Mouse (Mus musculus) right cerebral cortex, postnatal 25 days (tissue): ENCODE measurements around the gene Clpb.
"Not testable (repeated sequence)": the region's sequence is repeated elsewhere in the genome, so short reads cannot be mapped to it uniquely, and the experiment has no call there.

Source experiments
- DNase-seq: peaks from one replicate; pipeline ENCODE4 v3.0.0; 2022

Gene Clpb

DNA sequence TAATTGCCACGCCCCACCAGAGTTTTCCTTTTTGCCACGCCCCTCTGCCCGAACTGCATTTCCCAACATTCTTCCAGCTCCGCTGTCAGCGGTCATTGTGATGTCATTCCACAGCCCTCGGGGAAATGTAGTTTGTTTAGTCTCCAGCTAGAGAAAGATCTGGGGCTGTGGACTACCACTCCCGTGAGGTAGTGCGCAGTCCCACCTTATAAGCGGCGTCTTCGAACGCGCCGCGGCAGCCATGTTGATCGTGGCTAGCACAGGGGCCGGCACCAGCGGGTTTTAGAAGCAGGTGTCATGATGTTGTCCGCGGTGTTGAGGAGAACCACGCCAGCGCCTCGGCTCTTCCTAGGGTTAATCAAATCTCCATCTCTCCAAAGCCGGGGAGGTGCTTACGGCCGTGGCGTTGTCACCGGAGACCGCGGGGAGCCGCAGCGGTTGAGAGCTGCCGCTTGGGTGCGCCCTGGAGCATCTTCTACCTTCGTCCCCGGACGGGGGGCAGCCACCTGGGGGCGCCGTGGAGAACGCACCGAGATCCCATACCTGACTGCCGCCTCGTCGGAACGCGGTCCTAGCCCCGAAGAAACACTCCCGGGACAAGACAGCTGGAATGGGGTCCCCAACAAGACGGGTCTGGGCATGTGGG, at the start of gene Clpb:
TSS of gene Clpb (plus strand) at position 120 of the 646 bp plus-strand sequence.
- peak; percentile 93 for DNase-seq

DNA sequence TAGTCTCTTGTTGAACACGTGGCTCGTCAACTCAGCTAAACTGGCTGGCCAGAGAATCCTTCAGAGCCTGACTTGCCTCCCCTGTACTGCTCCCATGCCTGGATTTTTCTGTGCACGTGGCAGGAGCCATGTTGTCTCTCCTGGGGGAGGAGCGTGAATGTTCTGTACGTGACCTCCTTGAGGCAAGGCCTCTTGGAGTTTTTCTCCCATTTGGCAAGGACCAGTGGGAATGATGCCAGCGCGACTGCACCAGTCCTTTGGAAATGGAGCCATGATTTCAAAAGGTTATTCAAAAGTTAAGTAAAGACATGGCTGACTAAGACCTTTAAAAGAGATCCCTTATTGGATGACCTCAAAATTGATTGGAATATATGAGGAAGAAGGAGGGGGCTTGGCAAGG, 48.0 kb upstream of the Clpb start:
- no peak for DNase-seq

DNA sequence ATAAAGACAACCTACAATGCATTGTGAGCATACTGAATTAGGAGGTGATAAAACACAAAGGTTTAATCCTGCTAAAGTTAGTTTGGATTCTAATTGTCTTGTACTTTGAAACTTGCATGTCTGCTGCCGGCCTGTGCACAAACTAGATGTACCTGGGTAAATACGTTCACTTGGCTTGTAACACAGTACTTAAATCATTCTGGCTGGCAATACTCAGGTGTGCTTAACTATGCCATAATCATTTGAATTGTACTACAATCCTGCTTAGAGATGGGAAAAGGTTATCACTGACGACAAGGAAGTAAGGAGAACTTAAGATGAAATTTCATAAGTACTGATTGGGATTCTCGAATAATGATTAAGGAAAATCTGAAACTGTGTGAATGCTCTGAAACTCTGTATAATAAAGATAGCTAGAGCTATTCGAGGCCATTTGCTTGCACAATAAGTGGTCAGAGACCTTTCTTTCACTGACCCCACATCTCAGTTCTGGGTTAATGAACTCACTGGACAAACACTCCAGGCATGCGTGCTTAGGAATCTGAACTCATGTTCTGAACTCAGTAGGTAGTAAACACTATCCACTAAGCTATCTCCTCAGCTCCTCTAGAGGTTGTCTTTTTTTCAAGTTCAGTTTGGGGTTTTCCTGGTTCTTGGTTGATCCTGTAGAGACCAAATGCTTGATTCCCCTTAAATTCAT, 47.1 kb upstream of the Clpb start:
- no peak for DNase-seq

DNA sequence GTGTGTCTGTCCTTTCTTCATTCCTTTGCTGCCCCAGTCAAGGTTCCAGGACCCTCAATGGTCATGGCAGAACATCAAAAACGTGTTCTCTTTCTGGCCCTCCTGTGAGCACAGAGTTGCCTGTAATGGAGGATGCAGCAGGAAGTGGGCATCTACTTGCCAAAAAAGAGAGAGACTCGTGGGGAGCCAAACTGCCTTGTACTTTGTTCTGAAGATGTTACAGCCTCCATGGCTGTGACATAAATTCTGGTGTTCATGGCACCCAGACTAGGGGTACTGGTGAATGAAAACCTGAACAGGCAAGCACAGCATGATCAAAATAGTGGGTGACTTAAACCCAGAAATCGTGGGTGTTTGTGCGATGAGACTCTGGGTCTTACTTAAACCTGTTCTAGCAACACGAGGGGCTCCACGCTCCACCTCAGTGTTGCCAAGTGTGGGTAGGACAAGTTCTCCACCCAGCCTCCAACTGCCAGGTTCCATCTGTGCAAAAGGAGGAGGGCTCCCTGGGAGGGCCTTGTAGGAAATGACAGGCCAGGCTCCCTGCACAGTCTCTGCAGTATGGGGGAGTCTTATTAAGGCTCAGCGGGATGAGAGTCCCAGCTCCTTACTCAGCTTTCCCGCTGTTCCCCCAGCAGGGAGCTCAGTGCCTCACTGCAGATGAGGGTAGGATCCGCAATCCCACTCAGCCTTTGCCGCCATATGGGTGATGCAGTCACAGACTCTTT, 45.8 kb upstream of the Clpb start:
- peak; percentile 80 for DNase-seq

DNA sequence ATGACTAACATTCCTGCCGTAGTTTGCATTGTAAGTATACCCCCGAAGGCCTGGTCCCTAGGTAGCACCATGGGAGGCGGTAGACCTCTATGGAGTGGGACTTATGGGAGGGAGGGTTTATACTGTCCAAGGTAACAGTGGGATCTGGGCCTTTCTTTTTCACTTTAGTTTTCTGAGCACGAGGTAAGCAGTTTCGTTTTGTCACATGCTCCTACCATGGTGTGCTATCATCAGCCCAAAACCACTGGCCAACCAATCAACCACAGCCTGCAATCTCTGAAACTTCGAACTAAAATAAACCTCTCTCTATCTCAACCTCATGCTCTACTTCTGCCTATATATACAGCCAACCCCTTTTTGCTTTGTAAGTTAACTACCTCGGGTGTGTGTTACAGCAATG, 45.2 kb upstream of the Clpb start:
- no peak for DNase-seq

DNA sequence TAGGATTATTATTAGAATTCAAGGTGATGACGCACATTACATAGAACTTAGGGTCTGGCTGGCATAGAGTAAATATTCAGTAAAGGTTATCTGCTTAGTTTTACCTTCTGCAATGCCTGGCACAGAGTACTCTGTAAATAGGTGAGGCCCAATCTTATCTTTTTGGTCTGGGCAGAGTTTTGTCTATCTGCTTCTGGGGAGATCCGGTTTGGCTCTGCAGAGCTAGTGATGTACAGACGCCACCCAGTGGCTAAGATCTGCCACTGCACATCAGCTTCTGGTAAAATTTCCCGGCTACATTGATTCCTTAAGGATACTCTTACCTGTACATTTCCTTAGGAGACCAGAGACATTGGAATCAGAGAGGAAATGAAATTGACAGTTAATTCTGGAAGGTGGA, 43.1 kb upstream of the Clpb start:
- peak; percentile 66 for DNase-seq

DNA sequence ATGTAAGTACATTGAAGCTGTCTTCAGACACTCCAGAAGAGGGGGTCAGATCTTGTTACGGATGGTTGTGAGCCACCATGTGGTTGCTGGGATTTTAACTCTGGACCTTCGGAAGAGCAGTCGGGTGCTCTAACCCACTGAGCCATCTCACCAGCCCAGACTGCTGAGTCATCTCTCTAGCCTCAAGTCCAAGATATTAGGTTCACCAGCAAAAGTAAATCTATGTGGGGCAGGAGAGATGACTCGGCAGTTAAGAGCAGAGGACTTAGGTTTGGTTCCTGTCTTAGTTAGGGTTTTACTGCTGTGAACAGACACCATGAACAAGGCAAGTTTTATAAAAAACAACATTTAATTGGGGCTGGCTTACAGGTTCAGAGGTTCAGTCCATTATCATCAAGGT, 41.6 kb upstream of the Clpb start:
- DNase-seq = not testable (repeated sequence)

DNA sequence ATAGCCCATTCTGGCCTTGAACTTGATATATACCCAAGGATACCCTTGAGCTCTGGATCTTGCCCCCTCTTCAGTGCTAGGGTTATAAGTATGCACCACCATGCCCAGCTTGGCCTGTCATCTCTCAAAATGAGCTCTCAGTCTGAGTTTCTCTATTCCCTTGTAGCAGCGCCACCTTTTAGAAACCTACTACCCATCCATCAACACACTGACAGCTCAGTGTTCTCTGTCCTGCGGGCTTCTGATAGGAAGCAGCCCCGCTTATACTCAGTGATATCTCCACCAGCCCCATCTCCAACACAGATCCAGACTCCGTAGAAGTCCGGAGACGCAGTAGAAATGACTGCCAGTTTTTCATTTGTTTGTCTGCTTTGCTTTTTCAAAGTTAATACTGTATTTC, 39.1 kb upstream of the Clpb start:
- DNase-seq = no peak

DNA sequence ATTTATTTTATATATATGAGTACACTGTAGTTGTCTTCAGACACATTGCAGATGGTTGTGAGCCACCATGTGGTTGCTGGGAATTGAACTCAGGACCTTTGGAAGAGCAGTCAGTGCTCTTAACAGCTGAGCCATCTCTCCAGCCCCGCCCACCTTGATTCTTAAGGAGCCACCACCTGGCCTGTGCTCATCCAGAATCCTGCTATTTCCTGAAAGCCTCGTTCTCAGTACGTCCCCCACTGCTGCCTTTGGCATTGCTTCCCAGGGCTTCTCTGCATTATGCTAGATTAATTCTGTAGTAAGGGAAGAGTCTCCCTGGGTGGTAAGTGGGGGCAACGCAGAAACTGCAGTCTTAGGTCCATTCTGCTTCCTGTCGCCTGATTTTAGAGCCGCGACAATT, 36.3 kb upstream of the Clpb start:
- DNase-seq = not testable (repeated sequence)

DNA sequence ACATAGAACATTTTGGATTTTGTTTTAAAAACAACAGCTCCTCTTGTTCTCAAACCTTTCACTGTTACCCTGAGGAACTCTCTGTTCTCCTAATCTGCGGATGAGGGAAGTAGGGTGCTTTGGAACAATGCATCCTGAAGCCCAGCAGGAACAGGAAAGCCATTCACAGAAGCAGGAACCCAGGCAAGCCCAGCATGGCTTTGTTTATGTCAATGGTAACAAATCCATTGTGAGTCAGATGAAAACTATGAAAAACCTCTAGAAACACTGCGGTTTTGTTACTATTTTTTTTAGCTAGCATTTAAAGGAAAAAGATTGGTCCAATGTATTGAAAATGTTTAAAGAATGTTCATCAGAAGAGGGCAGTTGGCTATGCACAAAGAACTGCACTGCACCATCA, 35.0 kb upstream of the Clpb start:
- DNase-seq = no peak

DNA sequence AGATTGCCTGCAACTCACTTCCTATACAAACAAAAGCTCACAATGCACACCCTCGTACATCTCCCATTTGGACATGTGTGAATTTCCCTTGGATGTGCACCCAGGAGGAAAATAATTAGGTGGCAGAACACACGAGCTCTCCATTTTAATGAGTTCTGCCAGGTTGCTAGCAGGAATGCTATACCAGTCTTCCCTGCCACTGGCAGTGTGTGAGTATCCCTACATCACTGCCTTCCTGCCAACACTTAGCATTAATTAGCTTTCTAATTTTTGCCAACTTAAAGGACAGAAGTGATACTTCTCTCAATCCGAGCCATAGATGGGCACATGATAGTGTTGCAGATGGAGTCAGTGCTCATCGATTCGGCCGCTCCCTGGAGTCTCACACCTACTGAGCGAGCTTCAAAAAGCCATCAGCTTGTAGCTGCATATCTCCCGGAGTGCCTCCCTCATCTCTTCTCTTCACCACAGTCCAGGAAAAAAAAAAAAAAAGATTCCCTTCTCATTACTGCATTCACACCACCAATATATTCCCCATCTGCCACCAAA, 29.7 kb upstream of the Clpb start:
- DNase-seq = no peak

DNA sequence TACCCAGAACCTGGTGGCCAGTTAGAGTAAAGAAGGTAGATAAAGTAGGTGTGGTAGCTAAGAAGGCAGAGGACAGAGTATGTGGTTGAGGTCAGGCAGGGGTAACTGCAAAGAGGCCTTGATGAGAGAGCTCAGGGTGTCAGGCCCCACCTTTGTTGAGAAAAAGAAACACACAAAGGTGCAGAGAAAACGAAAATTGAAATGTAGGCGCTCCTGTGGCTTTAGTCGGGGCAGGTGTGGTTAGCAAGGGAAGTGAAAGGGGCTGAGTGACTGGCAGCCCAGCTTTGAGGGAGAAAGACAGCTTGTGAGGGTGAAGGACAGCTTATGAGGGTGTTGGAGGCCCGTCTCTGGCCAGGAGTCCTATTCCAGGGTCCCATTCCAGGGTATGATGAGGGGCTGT, 28.9 kb upstream of the Clpb start:
- DNase-seq = no peak

DNA sequence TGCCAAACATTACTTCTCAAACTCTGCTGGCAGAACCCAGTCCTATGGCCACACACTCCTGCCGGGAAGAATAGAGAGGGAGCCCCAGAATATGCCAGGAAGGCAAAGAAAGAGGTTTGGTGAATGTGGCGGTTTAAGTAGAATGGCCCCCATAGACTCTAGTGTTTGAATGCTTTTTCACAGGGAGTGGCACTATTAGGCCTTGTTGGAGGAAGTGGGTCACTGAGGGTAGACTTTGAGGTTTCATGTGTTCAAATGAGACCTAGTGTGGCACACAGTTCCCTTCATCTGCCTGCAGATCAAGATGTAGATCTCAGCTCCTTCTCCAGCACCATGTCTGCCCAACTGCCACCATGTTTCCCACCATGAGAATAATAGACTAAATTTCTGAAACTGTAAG, 27.4 kb upstream of the Clpb start:
- no peak for DNase-seq

DNA sequence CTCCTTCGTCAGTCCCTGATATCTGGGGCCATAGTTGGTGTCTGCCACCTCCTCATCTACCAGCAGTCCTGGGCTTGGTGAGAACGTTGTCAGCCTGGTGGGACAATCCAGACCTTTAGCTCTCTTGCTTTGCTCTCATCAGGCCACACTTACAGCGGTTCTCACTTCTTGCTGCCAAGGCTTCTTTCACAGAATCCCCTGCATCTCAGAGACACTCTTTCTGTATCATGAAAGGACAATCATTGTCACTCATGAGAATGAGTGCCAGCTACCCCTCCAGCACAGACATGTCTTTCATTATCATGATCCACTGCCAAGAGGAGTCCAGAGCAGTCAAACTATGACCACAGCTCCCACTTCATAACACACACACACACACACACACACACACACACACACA, 19.6 kb upstream of the Clpb start:
- no peak for DNase-seq

DNA sequence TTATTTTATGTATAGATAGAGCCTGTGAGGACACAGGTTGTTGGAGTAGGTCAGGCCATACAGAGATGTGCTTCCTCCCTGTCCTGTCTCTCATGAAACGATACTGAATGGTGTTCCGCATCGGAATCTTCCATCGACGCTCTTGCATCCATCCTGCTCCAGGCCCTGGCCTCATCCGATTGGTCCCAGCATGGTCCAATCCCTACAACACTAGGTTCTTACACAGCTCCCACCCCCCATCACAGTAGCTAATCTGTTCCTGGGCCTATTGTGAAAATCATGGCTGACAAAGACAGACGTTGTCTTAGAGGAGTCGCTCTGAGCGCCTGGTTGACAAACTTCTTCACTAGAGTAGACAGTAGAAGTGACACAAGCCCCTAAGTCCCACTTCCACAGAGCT, 13.7 kb upstream of the Clpb start:
- no peak for DNase-seq

DNA sequence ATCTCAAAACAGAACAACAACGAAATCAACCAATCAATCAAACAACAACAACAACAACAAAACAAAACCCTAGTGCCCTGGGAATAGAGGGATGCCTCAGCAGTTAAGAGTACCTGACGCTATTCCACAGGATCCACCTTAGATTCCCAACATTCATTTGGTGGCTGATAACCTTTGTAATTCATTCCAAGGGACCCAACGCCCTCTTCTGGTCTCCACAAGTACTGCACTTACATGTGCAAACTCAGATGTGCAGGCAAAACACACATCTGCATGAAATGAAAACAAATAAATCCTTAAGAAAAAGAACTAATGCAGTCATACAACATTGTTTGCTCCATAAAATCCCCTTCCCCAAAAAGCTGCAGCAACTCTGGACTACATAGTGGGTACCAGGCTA, 12.9 kb upstream of the Clpb start:
- DNase-seq = no peak

DNA sequence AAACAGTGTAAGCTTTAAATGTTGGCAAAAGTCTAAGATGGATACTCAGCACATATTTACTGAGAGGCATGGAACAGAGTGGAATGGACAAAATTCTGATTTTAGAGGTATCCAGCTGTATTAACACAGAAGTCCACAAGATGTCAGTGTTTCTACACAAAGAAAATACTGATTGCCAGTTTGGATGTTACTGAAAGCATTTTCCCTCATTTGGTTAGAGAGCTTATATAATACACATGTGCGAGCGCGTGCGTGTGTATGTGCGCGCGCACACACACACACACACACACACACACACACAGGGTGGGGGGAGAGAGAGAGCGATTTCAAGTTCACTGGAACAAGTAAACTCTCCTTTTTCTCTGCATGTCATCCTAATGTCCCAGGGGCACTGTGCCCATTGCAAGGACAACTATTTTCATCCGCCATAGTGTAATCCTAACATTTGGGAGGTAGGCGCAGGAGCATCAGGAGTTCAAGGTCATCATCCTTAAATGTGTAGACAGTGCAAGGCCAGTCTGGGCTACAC, 9.7 kb upstream of the Clpb start:
- peak; percentile 26 for DNase-seq

DNA sequence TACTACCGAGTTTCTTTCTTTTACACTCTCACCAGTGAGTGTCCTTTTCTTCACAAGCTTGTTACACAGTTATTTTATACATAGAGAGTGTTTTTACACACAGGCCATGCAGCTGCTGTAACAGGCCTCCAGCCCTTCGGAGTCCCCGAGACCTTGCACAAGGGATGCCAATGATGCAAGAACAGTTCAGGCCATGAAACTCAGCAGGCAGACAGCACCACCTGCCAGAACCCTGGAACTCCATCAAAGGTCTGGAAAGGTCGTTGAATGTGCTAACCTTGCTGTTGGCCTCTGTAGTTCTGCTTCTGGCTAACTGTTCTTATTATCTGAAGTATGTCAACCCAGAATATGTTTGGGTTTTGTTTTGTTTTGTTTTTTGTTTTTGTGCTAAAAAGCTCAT, 8.5 kb upstream of the Clpb start:
- DNase-seq = no peak

DNA sequence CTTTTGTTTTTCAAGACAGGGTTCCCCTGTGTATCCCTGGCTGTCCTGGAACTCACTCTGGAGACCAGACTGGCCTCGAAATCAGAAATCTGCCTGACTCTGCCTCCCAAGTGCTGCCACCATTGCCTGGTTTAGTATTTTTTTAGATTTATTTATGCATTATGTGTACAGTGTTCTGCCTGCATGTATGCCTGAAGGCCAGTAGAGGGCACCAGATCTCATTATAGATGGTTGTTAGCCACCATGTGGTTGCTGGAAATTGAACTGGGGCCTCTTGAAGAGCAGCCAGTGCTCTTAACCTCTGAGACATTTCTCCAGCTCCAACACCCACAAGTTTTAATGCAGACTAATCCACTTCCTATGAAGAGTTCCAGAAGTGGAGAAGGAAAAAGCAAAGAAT, 1.4 kb upstream of the Clpb start:
- no peak for DNase-seq

DNA sequence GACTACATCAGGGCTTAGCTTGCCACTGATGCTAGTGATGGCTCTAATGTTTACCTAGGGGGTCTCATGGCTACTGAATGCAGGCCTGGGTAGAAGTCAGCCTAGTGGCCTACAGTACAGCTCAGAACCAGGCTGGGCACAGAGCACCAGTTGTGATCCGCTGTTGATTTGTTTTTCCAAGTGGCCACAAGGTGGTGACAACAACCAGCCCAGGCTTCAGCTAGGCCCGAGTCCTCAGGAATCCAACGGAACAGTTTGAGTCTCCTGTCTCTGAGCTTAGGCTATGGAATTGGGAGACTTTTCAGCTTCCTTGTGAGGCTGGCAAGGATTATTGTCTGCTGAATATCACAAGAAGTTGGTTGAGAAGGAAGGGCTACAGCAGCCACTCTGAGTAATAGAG, 3.1 kb downstream of the Clpb start:
- peak; percentile 50 for DNase-seq

DNA sequence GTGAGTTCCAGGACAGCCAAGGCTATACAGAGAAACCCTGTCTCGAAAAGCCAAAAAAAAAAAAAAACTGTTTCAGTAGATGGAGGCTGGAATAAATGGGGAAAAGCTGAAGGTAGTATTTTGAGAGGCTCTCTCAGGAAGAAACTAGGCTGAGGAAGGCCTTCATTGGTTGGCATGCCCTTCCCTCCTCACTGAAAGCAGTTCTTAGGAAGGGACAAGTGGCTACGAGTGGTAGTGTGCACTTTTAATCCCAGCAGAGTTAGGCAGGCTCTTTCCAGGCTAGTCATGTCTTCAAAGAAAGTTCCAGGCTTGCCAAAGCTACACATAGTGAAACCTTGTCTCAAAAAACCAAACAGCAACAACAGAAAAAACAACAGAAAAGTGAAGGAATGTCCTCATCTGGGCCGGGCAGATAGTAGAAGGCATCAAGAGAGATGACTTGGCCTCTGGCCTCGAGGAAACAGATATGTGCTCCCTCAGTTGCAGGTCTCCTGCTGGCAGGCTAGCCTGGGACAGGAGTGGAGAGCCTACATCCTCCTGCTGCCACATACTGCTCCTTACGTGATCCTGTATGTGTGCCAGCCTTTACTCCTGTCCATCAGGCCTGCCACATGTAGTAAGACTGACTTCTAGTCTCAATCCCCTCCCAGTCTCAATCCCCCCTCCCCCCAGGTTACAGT, 8.3 kb downstream of the Clpb start:
- DNase-seq = no peak

DNA sequence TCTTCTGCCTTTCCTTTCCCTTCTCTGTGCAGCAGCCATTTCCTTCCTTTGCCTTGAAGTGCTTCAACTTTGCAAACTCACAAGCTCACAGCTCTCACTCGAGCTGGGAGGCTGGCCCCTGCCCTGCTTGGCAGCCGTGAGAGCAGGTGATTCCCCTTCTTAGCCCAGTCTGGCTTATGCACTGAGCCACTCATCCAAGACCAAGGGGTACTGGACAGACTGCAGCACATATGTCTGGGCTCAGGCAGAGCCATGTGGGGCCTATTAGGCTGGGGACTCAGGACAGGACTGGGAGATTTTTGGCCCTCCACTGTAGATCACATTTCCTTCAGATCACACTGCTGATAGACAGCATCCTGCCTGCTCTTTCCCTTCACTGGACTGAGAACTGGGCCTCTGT, 10.1 kb downstream of the Clpb start:
- no peak for DNase-seq
